Mouse (Mus musculus) hindbrain, embryonic 13.5 days (tissue): ENCODE results near the gene Lilra5. TPM values are rescaled to one million over a fixed set of nuclear protein-coding genes. Genes with fewer than 3 reads are reported as not detected.
"Not testable (repeated sequence)": the region's sequence is repeated elsewhere in the genome, so short reads cannot be mapped to it uniquely, and the experiment has no call there.

Experiments used
- ATAC-seq: fragments of 200-750 bp; cut with Nextera tagmentation; 2 replicates; pipeline ENCODE4 v1.8.0; 2017; ENCODE audit warnings: moderate TSS enrichment; ENCODE audit not compliant: low FRiP score
- H3K27ac ChIP-seq: fragments of 300-500 bp; sonication (generic); 2 replicates; pipeline ENCODE4 v1.5.1; 2015; ENCODE audit warnings: inconsistent platforms, mild to moderate bottlenecking, moderate library complexity
- H3K27me3 ChIP-seq: fragments of 300-500 bp; sonication (generic); 2 replicates; pipeline ENCODE4 v1.6.1; 2015; ENCODE audit warnings: mild to moderate bottlenecking, inconsistent platforms
- H3K36me3 ChIP-seq: fragments of 300-500 bp; sonication (generic); 2 replicates; pipeline ENCODE4 v1.6.1; 2015; ENCODE audit warnings: mild to moderate bottlenecking, inconsistent platforms
- H3K4me1 ChIP-seq: fragments of 300-500 bp; sonication (generic); replicated peaks from 2 replicates; pipeline ENCODE4 v1.6.1; 2015; ENCODE audit warnings: inconsistent platforms
- H3K4me2 ChIP-seq: fragments of 300-500 bp; sonication (generic); 2 replicates; pipeline ENCODE4 v1.6.1; 2015; ENCODE audit warnings: inconsistent platforms, mild to moderate bottlenecking, moderate library complexity
- H3K4me3 ChIP-seq: fragments of 300-500 bp; sonication (generic); 2 replicates; pipeline ENCODE4 v1.5.1; 2015; ENCODE audit warnings: mild to moderate bottlenecking, inconsistent platforms
- H3K9ac ChIP-seq: fragments of 300-500 bp; sonication (generic); 2 replicates; pipeline ENCODE4 v1.6.1; 2015; ENCODE audit warnings: mild to moderate bottlenecking, inconsistent platforms
- H3K9me3 ChIP-seq: fragments of 300-500 bp; sonication (generic); 2 replicates; pipeline ENCODE4 v1.6.1; 2016; ENCODE audit warnings: inconsistent platforms
- WGBS: fragments of 180-500 bp; shearing (Covaris S2); methylation state at CpG from one replicate; pipeline ENCODE4 v1.1.7; 2015; 5-methylcytosine and 5-hydroxymethylcytosine counted together
- polyA plus RNA-seq: library from polyadenylated mRNA; unstranded; fragments of >200 nt; fragmentation: Nextera tagmentation; extraction: Ambion mirVana; gene quantifications from 2 replicates; pipeline ENCODE4 v1.2.1, GENCODE M21; 2015

Lilra5 gene
- not detected in 2 replicates for polyA plus RNA-seq

GRCm38 (mm10) chr7:4237454-4237853 is at the start of gene Lilra5:
Lilra5 (plus strand) TSS chr7:4237754.
- H3K27me3 ChIP-seq: no peaks in the 10 kb centered on the region
- WGBS: 86% methylated on average over 7 of the region's 7 CpGs
- no peaks in the 10 kb centered on the region for H3K9me3 ChIP-seq
- H3K36me3 ChIP-seq: no peaks in the 10 kb centered on the region
- no peaks in the 10 kb centered on the region for H3K4me1 ChIP-seq
- H3K9ac ChIP-seq: no peak within 1 kb of the TSS
- no peak within 1 kb of the TSS for H3K4me3 ChIP-seq
- no peak for ATAC-seq
- H3K27ac ChIP-seq: no peak within 1 kb of the TSS
- no peak within 1 kb of the TSS for H3K4me2 ChIP-seq

- Histone ChIP-seq H3K4me1 (no peaks in the 10 kb centered on the region), H3K9me3 (0 out of 2 replicates have a peak, but pooled peaks cover 3% of the 10 kb centered on the region), H3K27ac (no peak overlapping the region), H3K4me2 (no peak overlapping the region), H3K4me3 (no peak overlapping the region), H3K9ac (no peak overlapping the region), H3K36me3 (no peaks in the 10 kb centered on the region), H3K27me3 (no peaks in the 10 kb centered on the region)
- ATAC-seq: no peak
- 73% methylated on average over 1 of the region's 1 CpGs for WGBS
Measured at GRCm38 (mm10) chr7:4207126-4207525, 30.4 kb upstream of the Lilra5 start.

- H3K27me3 ChIP-seq: no peaks in the 10 kb centered on the region
- no peaks in the 10 kb centered on the region for H3K36me3 ChIP-seq
- no peak overlapping the region for H3K27ac ChIP-seq
- H3K4me3 ChIP-seq: no peak overlapping the region
- H3K9ac ChIP-seq: no peak overlapping the region
- ATAC-seq: no peak
- H3K9me3 ChIP-seq: 0 out of 2 replicates have a peak, but pooled peaks cover 3% of the 10 kb centered on the region
- no peaks in the 10 kb centered on the region for H3K4me1 ChIP-seq
- no peak overlapping the region for H3K4me2 ChIP-seq
- 55% methylated on average over 2 of the region's 2 CpGs for WGBS
Measured at GRCm38 (mm10) chr7:4208626-4209025, 28.9 kb upstream of the Lilra5 start.

- H3K36me3 ChIP-seq, H3K4me2 ChIP-seq, H3K9ac ChIP-seq, H3K27me3 ChIP-seq, H3K9me3 ChIP-seq, H3K4me3 ChIP-seq, H3K27ac ChIP-seq, H3K4me1 ChIP-seq, ATAC-seq: not testable (repeated sequence)
Measured at GRCm38 (mm10) chr7:4213436-4213835, 24.1 kb upstream of the Lilra5 start.

- Histone ChIP-seq H3K9ac (no peak overlapping the region), H3K27me3 (no peaks in the 10 kb centered on the region), H3K27ac (no peak overlapping the region), H3K4me3 (no peak overlapping the region), H3K4me1 (no peaks in the 10 kb centered on the region), H3K36me3 (no peaks in the 10 kb centered on the region), H3K9me3 (no peaks in the 10 kb centered on the region), H3K4me2 (no peak overlapping the region)
- no peak for ATAC-seq
- 85% methylated on average over 2 of the region's 2 CpGs for WGBS
Measured at GRCm38 (mm10) chr7:4215396-4215795, 22.2 kb upstream of the Lilra5 start.

- Histone ChIP-seq H3K27ac (no peak overlapping the region), H3K4me1 (no peaks in the 10 kb centered on the region), H3K9me3 (no peaks in the 10 kb centered on the region), H3K9ac (no peak overlapping the region), H3K4me2 (no peak overlapping the region), H3K4me3 (no peak overlapping the region), H3K27me3 (no peaks in the 10 kb centered on the region), H3K36me3 (no peaks in the 10 kb centered on the region)
- no peak for ATAC-seq
- WGBS: 82% methylated on average over 2 of the region's 2 CpGs
Measured at GRCm38 (mm10) chr7:4215805-4216204, 21.7 kb upstream of the Lilra5 start.

DNA sequence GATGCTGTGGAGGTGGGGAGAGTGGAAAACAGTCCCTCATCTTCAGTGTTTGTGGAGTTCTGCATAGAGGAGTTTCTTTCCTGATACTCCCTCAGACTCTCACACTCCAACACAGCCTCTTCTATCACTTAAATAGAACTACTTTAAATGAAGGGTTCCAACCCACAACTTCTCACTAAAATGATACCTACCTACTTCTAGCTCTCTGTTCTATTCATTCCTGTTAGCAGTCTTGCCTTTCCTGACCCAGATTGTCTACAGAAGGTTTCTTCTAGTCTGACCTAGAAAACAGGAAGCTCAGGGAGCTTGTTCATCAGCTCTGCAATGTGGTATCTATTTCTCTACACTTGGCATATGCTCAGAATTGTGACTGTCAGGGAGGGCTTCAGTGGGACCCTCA is 2.0 kb upstream of the Lilra5 start:
- Histone ChIP-seq H3K36me3 (no peaks in the 10 kb centered on the region), H3K27ac (no peak overlapping the region), H3K9ac (no peak overlapping the region), H3K4me1 (no peaks in the 10 kb centered on the region), H3K4me2 (no peak overlapping the region), H3K27me3 (no peaks in the 10 kb centered on the region), H3K4me3 (no peak overlapping the region), H3K9me3 (no peaks in the 10 kb centered on the region)
- ATAC-seq: no peak

DNA sequence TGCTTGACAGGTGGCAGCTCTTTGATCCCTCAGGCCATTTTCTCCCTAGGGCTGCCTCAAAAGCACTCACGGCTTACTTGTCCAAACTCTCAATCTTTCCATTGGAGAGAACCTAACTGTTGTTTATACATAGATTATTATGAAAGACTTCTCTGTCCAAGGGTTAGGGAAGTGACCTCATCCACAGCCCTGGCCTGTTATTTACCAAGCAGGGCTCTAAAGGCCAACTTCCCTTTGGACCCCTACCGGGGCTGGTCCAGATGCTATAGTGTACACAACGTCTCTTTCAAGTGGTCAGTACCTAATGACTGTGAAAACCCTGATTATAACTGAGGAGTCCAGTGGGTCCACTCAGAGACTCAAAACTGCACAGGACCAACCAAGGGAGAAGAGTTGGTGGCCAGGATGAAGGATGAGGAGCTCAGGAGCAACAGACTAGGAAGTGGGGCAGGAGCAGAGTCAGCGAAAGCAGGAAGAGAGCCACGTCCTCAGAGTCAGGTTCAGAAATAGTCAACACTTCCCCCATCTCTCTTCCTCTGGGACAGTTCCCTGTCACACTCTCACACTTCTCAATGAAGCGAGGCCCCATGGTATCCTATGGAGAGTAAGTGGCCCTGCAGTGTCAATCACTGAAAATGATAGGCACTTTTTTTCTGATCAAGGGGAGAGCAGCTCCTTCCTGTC is 1.6 kb downstream of the Lilra5 start:
- H3K36me3 ChIP-seq: no peaks in the 10 kb centered on the region
- H3K4me2 ChIP-seq: no peak overlapping the region
- ATAC-seq: no peak
- H3K4me3 ChIP-seq: no peak overlapping the region
- WGBS: 80% methylated on average over 6 of the region's 6 CpGs
- no peak overlapping the region for H3K27ac ChIP-seq
- H3K4me1 ChIP-seq: no peaks in the 10 kb centered on the region
- H3K9me3 ChIP-seq: no peaks in the 10 kb centered on the region
- no peak overlapping the region for H3K9ac ChIP-seq
- no peaks in the 10 kb centered on the region for H3K27me3 ChIP-seq

DNA sequence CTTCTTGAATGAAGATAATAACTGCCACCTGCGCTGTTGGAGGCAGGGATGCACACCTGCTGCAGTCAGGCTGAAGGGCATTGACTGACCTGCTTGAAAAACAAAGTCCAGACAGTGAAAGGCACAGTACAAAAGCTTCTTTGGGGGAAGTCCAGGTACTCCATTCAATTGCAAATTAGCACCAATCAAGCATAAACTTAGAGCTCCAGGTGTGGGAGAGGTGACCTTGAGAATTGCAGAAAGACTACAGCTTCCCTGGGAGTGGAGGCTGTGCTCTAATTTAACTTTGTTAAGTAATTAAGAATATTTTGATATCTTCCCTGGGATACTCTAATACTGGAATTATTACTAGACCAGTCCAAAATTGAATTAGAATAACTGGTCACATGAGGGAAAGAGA is 13.7 kb downstream of the Lilra5 start:
- not testable (repeated sequence) for H3K4me3 ChIP-seq, H3K9me3 ChIP-seq, H3K9ac ChIP-seq, H3K36me3 ChIP-seq, ATAC-seq, H3K4me1 ChIP-seq, H3K27me3 ChIP-seq, H3K4me2 ChIP-seq, H3K27ac ChIP-seq
- 75% methylated on average over 1 of the region's 1 CpGs for WGBS

GRCm38 (mm10) chr7:4256060-4256459 is 18.5 kb downstream of the Lilra5 start:
- ATAC-seq, H3K27me3 ChIP-seq, H3K36me3 ChIP-seq, H3K27ac ChIP-seq, H3K4me2 ChIP-seq, H3K4me3 ChIP-seq, H3K9me3 ChIP-seq, H3K4me1 ChIP-seq, H3K9ac ChIP-seq: not testable (repeated sequence)
- no CpG with 5 or more reads among the region's 1 CpGs for WGBS

DNA sequence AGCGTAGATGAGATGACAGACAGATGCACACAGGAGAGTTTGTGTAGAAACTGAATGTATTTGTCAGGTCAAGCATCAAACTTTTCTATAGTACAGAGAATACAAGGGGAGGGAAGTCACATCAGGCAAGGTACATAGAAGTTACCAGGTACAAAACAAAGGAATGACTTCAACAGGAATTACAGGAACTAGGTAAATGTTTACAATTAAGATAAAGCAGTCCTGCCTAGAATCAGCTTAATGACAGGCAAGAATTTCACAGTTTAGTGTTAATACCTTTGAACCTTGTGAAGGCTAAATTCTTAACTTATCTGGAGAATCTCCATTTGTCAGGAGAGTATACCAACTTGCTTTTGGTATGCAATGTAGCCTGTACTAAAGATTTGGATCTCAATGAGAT is 23.0 kb downstream of the Lilra5 start:
- H3K4me3 ChIP-seq, H3K9me3 ChIP-seq, H3K27me3 ChIP-seq, H3K4me1 ChIP-seq, H3K4me2 ChIP-seq, H3K9ac ChIP-seq, ATAC-seq, H3K36me3 ChIP-seq, H3K27ac ChIP-seq: not testable (repeated sequence)
- WGBS: 100% methylated on average over 1 of the region's 1 CpGs

DNA sequence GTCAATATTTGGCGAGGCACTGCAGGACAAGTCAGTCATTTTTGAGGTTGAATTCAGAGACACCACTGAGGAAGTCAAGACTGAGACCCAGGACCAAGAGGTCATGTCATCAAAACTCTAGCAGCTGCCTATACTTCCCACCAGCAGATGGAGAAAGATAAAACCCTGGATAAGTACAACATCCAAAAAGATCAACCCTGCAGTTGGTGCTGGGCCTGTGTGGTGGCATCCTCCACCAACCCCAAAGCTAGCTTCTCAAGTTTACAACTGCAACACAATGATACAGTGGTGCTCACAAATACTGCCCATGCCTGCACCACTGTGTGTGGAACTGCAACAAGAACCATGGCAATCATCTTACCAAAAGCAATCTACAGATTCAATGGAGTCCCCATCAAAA is 34.6 kb downstream of the Lilra5 start:
- not testable (repeated sequence) for H3K9me3 ChIP-seq, H3K4me3 ChIP-seq, H3K27me3 ChIP-seq, H3K4me1 ChIP-seq, H3K36me3 ChIP-seq, H3K9ac ChIP-seq, H3K27ac ChIP-seq, ATAC-seq, H3K4me2 ChIP-seq
- WGBS: 77% methylated on average over 1 of the region's 1 CpGs

DNA sequence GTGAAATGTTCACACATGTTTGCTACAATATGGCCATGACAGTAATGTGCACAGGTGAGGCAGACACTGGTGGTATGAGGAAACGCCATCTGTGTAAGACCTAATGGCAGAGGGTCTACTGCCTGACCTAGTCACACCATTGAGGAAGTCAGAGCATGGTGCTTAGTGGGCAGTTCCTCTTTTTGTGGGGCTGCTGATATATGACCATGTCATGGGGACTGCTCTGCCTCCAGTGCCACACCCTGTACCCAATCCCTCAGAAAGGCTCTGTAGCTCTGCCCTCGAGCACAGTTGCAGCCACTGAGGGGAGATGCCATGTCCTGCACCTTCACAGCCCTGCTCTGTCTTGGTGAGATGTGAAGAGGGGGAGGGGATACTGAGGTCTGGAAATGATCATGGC is 36.3 kb downstream of the Lilra5 start:
- not testable (repeated sequence) for H3K36me3 ChIP-seq, H3K9me3 ChIP-seq, ATAC-seq, H3K27me3 ChIP-seq, H3K9ac ChIP-seq, H3K4me1 ChIP-seq, H3K27ac ChIP-seq, H3K4me2 ChIP-seq, H3K4me3 ChIP-seq
- whole genome bisulfite sequencing: 74% methylated on average over 2 of the region's 2 CpGs
